Mouse (Mus musculus): ENCODE results near the gene 1700019D03Rik.

- TF ChIP-seq MAX (IDR thresholded peaks at IDR 0.05; ENCODE audit: low read depth) (no peak), TCF12 (IDR thresholded peaks at IDR 0.05; ENCODE audit: insufficient read depth, poor library complexity, severe bottlenecking) (no peak), MYOD1 (IDR thresholded peaks at IDR 0.05; ENCODE audit: control insufficient read depth in 1 of 3, insufficient read length in 2 of 3, low read depth in 2 of 3) (no peak), POLR2A (IDR thresholded peaks at IDR 0.05; ENCODE audit: insufficient read length, low read depth) (no peak)
Observed at GRCm38 (mm10) chr1:52952551-52953397, 67.2 kb downstream of the 1700019D03Rik start.
